Mouse (Mus musculus) NIH3T3 (cell line): ENCODE measurements around the gene Gm17267.
"Not testable (repeated sequence)": the region's sequence is repeated elsewhere in the genome, so short reads cannot be mapped to it uniquely, and the experiment has no call there.

Experiments used
- DNase-seq: peaks from one replicate; pipeline ENCODE4 v3.0.0-alpha.2; 2012; ENCODE audit warnings: low read depth

Gene Gm17267

GRCm38 (mm10) chrX:126017257-126017656, at the start of gene Gm17267:
Gene Gm17267 (plus strand): TSS chrX:126017557.
- not testable (repeated sequence) for DNase-seq
